Mouse (Mus musculus) lung, adult 2 months (tissue): Measurements from ENCODE around the gene Pcx.

Experiments
- CTCF ChIP-seq: fragments of 200-500 bp; IDR thresholded peaks from 2 replicates; pipeline ENCODE4 v1.5.1; 2011; ENCODE audit warnings: mild to moderate bottlenecking, low read length, control low read depth; ENCODE audit not compliant: insufficient read depth
- POLR2A ChIP-seq: fragments of 200-500 bp; IDR thresholded peaks from 2 replicates; pipeline ENCODE4 v1.6.1; 2011; ENCODE audit warnings: low read depth, mild to moderate bottlenecking, control low read depth, low read length, borderline replicate concordance; ENCODE audit errors: extremely low read depth

DNA sequence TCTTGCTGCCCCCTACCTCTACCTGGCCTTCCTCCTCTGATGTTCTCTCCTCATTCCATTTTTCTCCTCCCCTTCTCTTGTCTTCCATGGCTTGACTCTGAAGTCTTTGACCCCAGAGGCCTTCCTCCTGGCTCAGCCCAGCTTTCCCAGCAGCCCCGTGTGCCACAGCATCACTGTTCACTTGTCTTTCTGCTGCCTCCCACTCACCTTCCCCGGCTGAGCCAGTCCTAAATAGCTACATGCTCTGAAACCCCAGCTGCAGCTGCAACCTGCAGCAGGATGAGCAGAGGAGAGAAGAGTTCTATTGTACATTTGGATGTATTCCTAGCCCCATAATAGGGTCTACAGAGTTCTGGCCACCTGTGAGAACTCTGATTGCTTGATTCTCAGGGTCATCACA lies 77.2 kb downstream of the Pcx start:
- TF ChIP-seq CTCF (no peak), POLR2A (no peak)
